Mouse (Mus musculus): ENCODE data around the gene Ptov1. TPM values are rescaled to one million over a fixed set of nuclear protein-coding genes. Genes with fewer than 3 reads are reported as not detected.
"Not testable (repeated sequence)": the region's sequence is repeated elsewhere in the genome, so short reads cannot be mapped to it uniquely, and the experiment has no call there.

Gene Ptov1
- polyA plus RNA-seq, 1 experiment from 2014 or later = 454 TPM

DNA sequence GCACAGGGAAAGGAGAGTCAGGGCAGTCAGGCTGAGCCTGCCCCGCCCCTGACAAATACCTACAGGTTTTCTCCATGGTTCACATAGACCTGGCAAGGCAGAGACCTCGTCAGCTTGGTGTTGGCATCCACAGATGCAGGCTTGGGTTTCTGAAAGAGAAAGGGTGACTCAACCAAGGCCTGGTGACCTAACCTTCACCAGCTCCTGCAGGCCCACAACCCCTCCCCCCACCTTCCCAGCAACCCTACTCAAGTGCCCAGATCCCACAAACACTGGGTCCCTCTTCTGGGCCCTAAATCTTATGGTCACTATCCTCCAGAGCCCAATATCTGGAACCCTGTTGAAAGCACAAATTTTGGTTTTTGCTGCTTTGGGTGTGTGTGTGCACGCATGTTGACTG is 13.4 kb upstream of the Ptov1 start:
- no peaks in the 10 kb centered on the region for H3K9me3 ChIP-seq (ENCODE audit: control insufficient read depth, low read length)
- no peak overlapping the region for H3K4me2 ChIP-seq (ENCODE audit: low read depth, low read length, severe bottlenecking)
- no peak overlapping the region for H3K4me3 ChIP-seq (ENCODE audit: low read depth, low read length)
- H3K36me3 ChIP-seq (ENCODE audit: control insufficient read depth, insufficient read depth, low read length) = peaks cover 31% of the 10 kb centered on the region
- WGBS = 94% methylated on average over 3 of the region's 3 CpGs
- no peak for DNase-seq (ENCODE audit: low spot score)
- no peaks in the 10 kb centered on the region for H3K27me3 ChIP-seq (ENCODE audit: control insufficient read depth, insufficient read depth, low read length)
- no peak overlapping the region for H3K27ac ChIP-seq (ENCODE audit: low read depth, low read length)
- no peak for ATAC-seq (replicated peaks; ENCODE audit: low FRiP score)
- H3K9ac ChIP-seq (ENCODE audit: low read length) = no peak overlapping the region
- H3K4me1 ChIP-seq (replicated peaks; ENCODE audit: control insufficient read depth, insufficient read depth, low read length) = no peaks in the 10 kb centered on the region

DNA sequence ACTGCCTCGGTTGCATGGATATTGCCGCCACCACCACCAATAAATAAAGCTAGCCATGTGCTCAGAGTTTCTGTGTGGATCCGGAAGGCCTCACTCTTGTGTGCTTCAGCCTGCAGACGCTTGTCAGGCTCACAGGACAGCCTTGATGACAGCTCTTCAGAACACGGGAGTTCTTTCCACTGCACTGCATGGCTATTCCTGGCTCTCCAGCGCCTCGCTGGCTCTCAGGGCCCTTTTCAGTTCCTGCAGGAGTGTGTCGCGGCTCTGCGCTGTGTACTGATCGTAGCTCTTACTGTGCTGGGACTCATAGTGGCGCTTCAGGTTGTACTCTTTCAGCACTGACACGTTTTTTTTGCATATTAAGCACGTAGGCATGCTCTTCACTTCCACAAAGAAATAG is 8.2 kb upstream of the Ptov1 start:
- Histone ChIP-seq H3K9me3 (ENCODE audit: control insufficient read depth, low read length) (no peaks in the 10 kb centered on the region), H3K9ac (ENCODE audit: low read length) (no peak overlapping the region), H3K4me2 (ENCODE audit: low read depth, low read length, severe bottlenecking) (no peak overlapping the region), H3K4me3 (ENCODE audit: low read depth, low read length) (no peak overlapping the region), H3K27ac (ENCODE audit: low read depth, low read length) (no peak overlapping the region), H3K36me3 (ENCODE audit: control insufficient read depth, insufficient read depth, low read length) (peaks cover 26% of the 10 kb centered on the region; the same call in 1 of the 2 replicates), H3K27me3 (ENCODE audit: control insufficient read depth, insufficient read depth, low read length) (no peaks in the 10 kb centered on the region), H3K4me1 (replicated peaks; ENCODE audit: control insufficient read depth, insufficient read depth, low read length) (no peaks in the 10 kb centered on the region)
- 91% methylated on average over 14 of the region's 14 CpGs for WGBS
- DNase-seq (ENCODE audit: low spot score) = no peak
- ATAC-seq (replicated peaks; ENCODE audit: low FRiP score) = no peak

DNA sequence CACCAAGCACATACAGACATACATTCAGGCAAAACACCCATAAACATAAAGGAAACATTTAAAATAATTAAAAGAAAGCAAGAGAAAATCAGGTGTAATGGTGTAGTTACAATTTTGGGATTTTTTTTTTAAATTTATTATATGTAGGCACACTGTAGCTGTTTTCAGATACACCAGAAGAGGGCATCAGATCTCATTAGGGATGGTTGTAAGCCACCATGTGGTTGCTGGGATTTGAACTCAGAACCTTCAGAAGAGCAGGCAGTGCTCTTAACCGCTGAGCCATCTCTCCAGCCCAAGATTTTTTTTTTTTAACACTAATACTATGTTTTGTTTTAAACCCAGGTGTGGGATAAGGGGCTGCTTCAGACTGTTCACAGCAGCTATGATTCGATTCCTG is 2.2 kb upstream of the Ptov1 start:
- ATAC-seq (replicated peaks; ENCODE audit: low FRiP score) = not testable (repeated sequence)
- WGBS = 94% methylated on average over 2 of the region's 2 CpGs

DNA sequence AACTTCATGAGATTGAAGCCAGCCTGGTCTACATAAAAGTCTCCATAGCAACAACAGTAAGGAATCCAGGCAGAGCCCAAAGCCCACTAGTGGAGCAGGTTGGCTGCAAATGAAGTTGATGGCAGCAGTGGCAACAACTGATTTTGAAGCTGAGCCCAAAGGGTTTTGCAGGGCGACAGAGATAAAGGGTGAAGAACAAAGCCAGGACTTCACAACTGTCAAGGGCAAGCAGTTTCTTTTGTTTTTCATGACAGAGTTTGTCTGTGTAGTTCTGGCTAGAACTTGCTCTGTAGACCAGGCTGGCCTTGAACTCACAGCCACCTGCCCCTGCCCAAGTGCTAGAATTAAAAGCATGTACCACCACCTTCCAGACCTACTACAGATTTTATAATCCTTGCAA is 1.6 kb upstream of the Ptov1 start:
- no peak overlapping the region for H3K9ac ChIP-seq (ENCODE audit: low read length)
- ATAC-seq (replicated peaks; ENCODE audit: low FRiP score) (no peak), DNase-seq (ENCODE audit: low spot score) (no peak)
- WGBS = 42% methylated on average over 1 of the region's 1 CpGs
- H3K4me3 ChIP-seq (ENCODE audit: low read depth, low read length) = no peak overlapping the region
- H3K4me2 ChIP-seq (ENCODE audit: low read depth, low read length, severe bottlenecking) = no peak overlapping the region
- no peaks in the 10 kb centered on the region for H3K36me3 ChIP-seq (ENCODE audit: control insufficient read depth, insufficient read depth, low read length)
- H3K27me3 ChIP-seq (ENCODE audit: control insufficient read depth, insufficient read depth, low read length) = no peaks in the 10 kb centered on the region
- peaks cover 25% of the 10 kb centered on the region for H3K4me1 ChIP-seq (replicated peaks; ENCODE audit: control insufficient read depth, insufficient read depth, low read length)
- no peaks in the 10 kb centered on the region for H3K9me3 ChIP-seq (ENCODE audit: control insufficient read depth, low read length)
- no peak overlapping the region for H3K27ac ChIP-seq (ENCODE audit: low read depth, low read length)

More for the DNA sequence above, 2.2 kb upstream of the Ptov1 start:
- H3K27me3 ChIP-seq (ENCODE audit: control insufficient read depth, insufficient read depth, low read length); H3K9ac ChIP-seq (ENCODE audit: low read length); H3K36me3 ChIP-seq (ENCODE audit: control insufficient read depth, insufficient read depth, low read length); H3K4me2 ChIP-seq (ENCODE audit: low read depth, low read length, severe bottlenecking); H3K4me3 ChIP-seq (ENCODE audit: low read depth, low read length); H3K9me3 ChIP-seq (ENCODE audit: control insufficient read depth, low read length); H3K27ac ChIP-seq (ENCODE audit: low read depth, low read length); DNase-seq (ENCODE audit: low spot score): not testable (repeated sequence)
- H3K4me1 ChIP-seq (replicated peaks; ENCODE audit: control insufficient read depth, insufficient read depth, low read length) = peaks cover 19% of the 10 kb centered on the region

DNA sequence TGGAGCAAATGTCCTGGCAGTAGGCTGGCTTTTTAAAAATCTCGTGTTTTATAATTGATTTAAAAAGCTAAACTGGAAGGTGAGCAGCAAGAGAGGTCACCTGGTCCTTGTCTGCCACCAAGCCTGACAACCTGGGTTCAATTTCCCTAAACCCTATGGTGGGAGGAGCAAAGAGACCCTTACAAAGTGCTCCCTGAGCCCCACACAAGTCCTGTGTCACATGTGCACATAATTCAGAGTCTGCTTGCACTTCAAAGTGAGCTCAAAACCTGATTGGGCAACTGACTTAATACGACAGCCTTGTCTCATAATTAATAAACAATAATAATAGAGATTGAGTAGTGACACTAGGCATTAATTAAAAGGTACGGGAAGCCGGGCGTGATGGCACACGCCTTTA is 1.0 kb upstream of the Ptov1 start:
- Histone ChIP-seq H3K9ac (ENCODE audit: low read length) (no peak overlapping the region; the same call in 1 of the 2 replicates), H3K27ac (ENCODE audit: low read depth, low read length) (peak overlapping the region; percentile 100; the same call in 1 of the 2 replicates), H3K36me3 (ENCODE audit: control insufficient read depth, insufficient read depth, low read length) (no peaks in the 10 kb centered on the region; the same call in 1 of the 2 replicates), H3K4me2 (ENCODE audit: low read depth, low read length, severe bottlenecking) (peak overlapping the region; percentile 94; the same call in 1 of the 2 replicates), H3K4me1 (replicated peaks; ENCODE audit: control insufficient read depth, insufficient read depth, low read length) (peaks cover 29% of the 10 kb centered on the region), H3K4me3 (ENCODE audit: low read depth, low read length) (peak overlapping the region; percentile 99), H3K27me3 (ENCODE audit: control insufficient read depth, insufficient read depth, low read length) (no peaks in the 10 kb centered on the region), H3K9me3 (ENCODE audit: control insufficient read depth, low read length) (no peaks in the 10 kb centered on the region)
- DNase-seq (ENCODE audit: low spot score) = no peak
- WGBS = 85% methylated on average over 6 of the region's 6 CpGs
- no peak for ATAC-seq (replicated peaks; ENCODE audit: low FRiP score)

DNA sequence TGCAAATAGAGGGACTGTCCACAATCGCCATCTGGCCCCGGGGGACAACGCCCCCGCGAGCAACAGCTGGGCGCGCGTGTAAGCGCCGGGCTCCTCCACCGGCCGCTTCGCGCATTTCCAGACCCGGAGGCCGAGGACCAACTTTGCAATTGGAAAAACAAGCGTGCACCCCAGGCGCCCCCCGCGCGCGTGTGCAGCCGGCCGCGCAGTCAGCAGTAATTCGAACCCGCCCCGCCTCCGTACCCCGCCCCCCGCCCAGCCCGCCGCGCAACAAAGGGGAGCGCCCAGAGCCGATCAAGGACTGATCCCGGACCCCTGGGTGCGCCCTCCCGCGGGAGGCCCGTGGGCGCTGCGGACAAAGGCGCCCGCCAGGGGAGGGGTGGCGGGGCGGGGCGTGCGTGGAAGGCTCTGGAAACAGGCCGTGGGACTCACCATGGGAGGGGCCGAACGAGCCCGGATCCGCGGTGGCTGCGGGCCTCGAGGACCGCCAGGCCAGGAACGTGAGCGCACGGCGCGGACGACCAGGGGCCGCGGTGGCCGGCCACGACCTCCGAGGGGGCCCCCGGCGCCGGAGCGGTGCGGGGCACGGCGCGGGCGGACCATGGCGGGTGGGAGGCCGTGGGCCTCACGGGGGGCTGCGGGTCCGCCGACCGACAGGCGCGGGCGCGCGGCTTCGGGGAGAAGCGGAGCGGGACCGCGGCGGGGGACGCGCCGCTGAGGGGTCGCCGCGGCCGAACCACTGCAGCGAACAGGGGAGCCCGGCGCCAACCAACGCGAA is 480 bp downstream of the Ptov1 start:
- ATAC-seq (replicated peaks; ENCODE audit: low FRiP score) (peak; percentile 53), DNase-seq (ENCODE audit: low spot score) (peak; percentile 90)
- H3K27ac ChIP-seq (ENCODE audit: low read depth, low read length) = peak overlapping the region; percentile 100
- no peaks in the 10 kb centered on the region for H3K9me3 ChIP-seq (ENCODE audit: control insufficient read depth, low read length)
- under 1% methylated on average over 97 of the region's 108 CpGs for WGBS
- H3K9ac ChIP-seq (ENCODE audit: low read length) = peak overlapping the region; percentile 98
- peak overlapping the region; percentile 94 for H3K4me2 ChIP-seq (ENCODE audit: low read depth, low read length, severe bottlenecking)
- peaks cover 29% of the 10 kb centered on the region for H3K4me1 ChIP-seq (replicated peaks; ENCODE audit: control insufficient read depth, insufficient read depth, low read length)
- H3K27me3 ChIP-seq (ENCODE audit: control insufficient read depth, insufficient read depth, low read length) = no peaks in the 10 kb centered on the region
- peaks cover 8% of the 10 kb centered on the region for H3K36me3 ChIP-seq (ENCODE audit: control insufficient read depth, insufficient read depth, low read length)
- peak overlapping the region; percentile 99 for H3K4me3 ChIP-seq (ENCODE audit: low read depth, low read length)

DNA sequence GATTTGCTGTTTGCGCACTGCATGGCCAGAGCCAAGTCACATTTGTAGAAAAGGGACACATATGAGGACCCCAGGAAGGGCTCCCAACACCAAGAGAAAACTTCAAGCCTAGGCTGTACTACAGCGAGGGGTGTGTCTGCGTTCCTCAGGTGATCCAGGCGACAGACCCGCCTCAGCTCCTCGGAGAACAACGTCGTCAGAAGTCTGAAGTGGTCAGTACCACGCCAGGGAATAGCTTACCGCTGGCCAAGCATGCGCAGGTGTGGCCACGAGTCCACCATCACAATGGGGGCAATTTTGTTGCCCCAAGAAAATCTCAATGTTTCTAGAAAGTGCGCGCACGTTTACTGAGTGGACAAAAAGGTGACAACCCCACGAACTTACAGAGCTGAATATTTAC is 1.1 kb downstream of the Ptov1 start:
- Histone ChIP-seq H3K36me3 (ENCODE audit: control insufficient read depth, insufficient read depth, low read length) (peaks cover 14% of the 10 kb centered on the region), H3K9ac (ENCODE audit: low read length) (peak overlapping the region; percentile 98), H3K9me3 (ENCODE audit: control insufficient read depth, low read length) (no peaks in the 10 kb centered on the region), H3K27me3 (ENCODE audit: control insufficient read depth, insufficient read depth, low read length) (no peaks in the 10 kb centered on the region), H3K4me2 (ENCODE audit: low read depth, low read length, severe bottlenecking) (peak overlapping the region; percentile 94), H3K27ac (ENCODE audit: low read depth, low read length) (no peak overlapping the region), H3K4me3 (ENCODE audit: low read depth, low read length) (peak overlapping the region; percentile 99), H3K4me1 (replicated peaks; ENCODE audit: control insufficient read depth, insufficient read depth, low read length) (peaks cover 29% of the 10 kb centered on the region)
- DNase-seq (ENCODE audit: low spot score) (no peak), ATAC-seq (replicated peaks; ENCODE audit: low FRiP score) (no peak)
- 8% methylated on average over 16 of the region's 16 CpGs for WGBS

DNA sequence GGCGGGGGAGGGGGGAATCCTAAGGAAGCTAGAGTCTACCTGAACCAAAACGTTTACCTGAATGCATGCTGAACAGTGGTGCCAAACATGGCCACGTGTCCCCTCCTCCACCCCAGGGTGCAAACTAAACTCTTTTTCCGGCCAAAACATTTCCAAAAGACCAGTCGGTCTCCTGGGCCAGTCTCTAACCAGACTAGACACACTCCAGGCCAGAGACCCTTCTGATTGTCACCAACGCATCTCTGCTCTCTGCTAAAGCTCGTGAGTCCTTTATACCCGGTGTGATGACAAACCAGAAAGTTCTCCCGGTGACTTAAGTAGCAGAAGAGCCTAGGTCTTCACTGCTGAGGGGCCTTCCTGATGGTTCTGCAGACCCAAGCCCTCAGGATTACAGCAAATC is 1.8 kb downstream of the Ptov1 start:
- Histone ChIP-seq H3K4me3 (ENCODE audit: low read depth, low read length) (peak overlapping the region; percentile 99), H3K4me1 (replicated peaks; ENCODE audit: control insufficient read depth, insufficient read depth, low read length) (peaks cover 29% of the 10 kb centered on the region), H3K27me3 (ENCODE audit: control insufficient read depth, insufficient read depth, low read length) (no peaks in the 10 kb centered on the region), H3K27ac (ENCODE audit: low read depth, low read length) (no peak overlapping the region), H3K9me3 (ENCODE audit: control insufficient read depth, low read length) (no peaks in the 10 kb centered on the region), H3K36me3 (ENCODE audit: control insufficient read depth, insufficient read depth, low read length) (peaks cover 20% of the 10 kb centered on the region), H3K9ac (ENCODE audit: low read length) (peak overlapping the region; percentile 98), H3K4me2 (ENCODE audit: low read depth, low read length, severe bottlenecking) (peak overlapping the region; percentile 94)
- DNase-seq (ENCODE audit: low spot score) = no peak
- no peak for ATAC-seq (replicated peaks; ENCODE audit: low FRiP score)
- 60% methylated on average over 9 of the region's 9 CpGs for WGBS
